Mouse (Mus musculus) midbrain, embryonic 15.5 days (tissue): ENCODE results near the gene Fntb. TPM values are rescaled to one million over a fixed set of nuclear protein-coding genes. Genes with fewer than 3 reads are reported as not detected.

Experiments
- ATAC-seq: fragments of 200-750 bp; cut with Nextera tagmentation; replicated peaks from 2 replicates; pipeline ENCODE4 v1.8.0; 2017; ENCODE audit warnings: moderate TSS enrichment
- H3K27ac ChIP-seq: fragments of 300-500 bp; sonication (generic); 2 replicates; pipeline ENCODE4 v1.5.1; 2015; ENCODE audit warnings: mild to moderate bottlenecking, inconsistent platforms
- H3K27me3 ChIP-seq: fragments of 300-500 bp; sonication (generic); replicated peaks from 2 replicates; pipeline ENCODE4 v1.6.1; 2015; ENCODE audit warnings: inconsistent platforms
- H3K36me3 ChIP-seq: fragments of 300-500 bp; sonication (generic); replicated peaks from 2 replicates; pipeline ENCODE4 v1.6.1; 2015; ENCODE audit warnings: inconsistent platforms
- H3K4me1 ChIP-seq: fragments of 300-500 bp; sonication (generic); 2 replicates; pipeline ENCODE4 v1.6.1; 2015; ENCODE audit warnings: inconsistent platforms
- H3K4me2 ChIP-seq: fragments of 300-500 bp; sonication (generic); 2 replicates; pipeline ENCODE4 v1.6.1; 2015; ENCODE audit warnings: inconsistent platforms, mild to moderate bottlenecking, moderate library complexity
- H3K4me3 ChIP-seq: fragments of 300-500 bp; sonication (generic); 2 replicates; pipeline ENCODE4 v1.5.1; 2015; ENCODE audit warnings: mild to moderate bottlenecking, inconsistent platforms
- H3K9ac ChIP-seq: fragments of 300-500 bp; sonication (generic); 2 replicates; pipeline ENCODE4 v1.6.1; 2015; ENCODE audit warnings: mild to moderate bottlenecking, inconsistent platforms
- H3K9me3 ChIP-seq: fragments of 300-500 bp; sonication (generic); 2 replicates; pipeline ENCODE4 v1.6.1; 2016; ENCODE audit warnings: inconsistent platforms
- WGBS: fragments of 180-500 bp; shearing (Covaris S2); methylation state at CpG from one replicate; pipeline ENCODE4 v1.1.7; 2015; ENCODE audit warnings: mixed read lengths; 5-methylcytosine and 5-hydroxymethylcytosine counted together
- polyA plus RNA-seq: library from polyadenylated mRNA; unstranded; fragments of >200 nt; fragmentation: Nextera tagmentation; extraction: Ambion mirVana; gene quantifications from 2 replicates; pipeline ENCODE4 v1.2.1, GENCODE M21; 2015

Gene Fntb
- polyA plus RNA-seq, 1 experiment from 2014 or later: 44.3 TPM

DNA sequence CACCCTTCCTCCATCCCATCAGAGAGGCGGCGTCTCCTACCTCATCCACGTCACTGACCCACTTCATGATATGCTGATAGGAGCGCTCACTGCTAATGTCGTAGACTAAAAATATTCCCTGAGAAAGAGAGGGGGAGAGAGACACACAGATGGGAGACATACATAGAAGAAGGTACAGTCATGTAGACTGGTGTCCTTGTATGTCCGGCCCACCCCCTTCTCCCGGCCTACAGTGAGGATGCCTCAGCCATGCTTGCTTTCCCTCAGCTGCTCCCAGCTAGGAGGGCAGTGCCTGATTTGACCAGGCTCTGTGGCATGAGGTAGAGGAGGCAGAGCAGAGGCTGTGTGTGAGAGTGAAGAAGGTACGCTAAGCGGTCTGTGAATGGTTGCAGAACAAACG is 37.6 kb downstream of the Fntb start:
- ATAC-seq: no peak
- Histone ChIP-seq H3K4me3 (no peak overlapping the region), H3K4me2 (no peak overlapping the region), H3K27ac (no peak overlapping the region), H3K36me3 (no peaks in the 10 kb centered on the region), H3K9me3 (no peaks in the 10 kb centered on the region), H3K4me1 (no peaks in the 10 kb centered on the region), H3K27me3 (no peaks in the 10 kb centered on the region), H3K9ac (no peak overlapping the region)
- WGBS: 92% methylated on average over 10 of the region's 10 CpGs

DNA sequence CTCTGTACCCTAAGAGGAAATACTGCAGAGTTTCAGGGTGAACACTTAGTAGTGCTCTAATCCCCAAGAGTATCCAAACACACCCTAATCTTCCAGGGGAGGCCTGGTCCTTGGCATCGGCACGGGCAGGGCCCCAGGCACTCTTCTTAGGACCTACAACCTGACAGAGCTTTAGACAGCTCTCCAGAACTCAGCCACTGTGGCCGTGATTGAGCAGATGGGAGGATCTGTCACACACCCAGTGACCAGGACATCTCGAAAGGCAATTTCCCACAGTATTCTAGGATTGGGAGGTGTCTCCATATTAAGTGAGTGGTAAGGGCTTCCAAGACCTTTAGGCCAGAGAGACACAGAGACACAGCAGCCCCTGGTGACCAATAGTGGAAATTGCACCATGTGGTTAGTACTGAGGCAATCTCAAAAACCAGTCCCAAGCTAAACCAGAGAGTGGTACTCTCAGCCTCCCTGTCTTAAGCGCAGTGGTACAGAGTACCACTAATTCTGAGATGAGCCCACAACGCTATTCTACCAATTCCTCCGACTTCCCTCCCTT is 38.4 kb downstream of the Fntb start:
- Histone ChIP-seq H3K4me1 (no peaks in the 10 kb centered on the region), H3K4me3 (no peak overlapping the region), H3K9ac (no peak overlapping the region), H3K27ac (no peak overlapping the region), H3K4me2 (no peak overlapping the region), H3K27me3 (no peaks in the 10 kb centered on the region), H3K36me3 (no peaks in the 10 kb centered on the region), H3K9me3 (no peaks in the 10 kb centered on the region)
- 62% methylated on average over 7 of the region's 7 CpGs for WGBS
- no peak for ATAC-seq

DNA sequence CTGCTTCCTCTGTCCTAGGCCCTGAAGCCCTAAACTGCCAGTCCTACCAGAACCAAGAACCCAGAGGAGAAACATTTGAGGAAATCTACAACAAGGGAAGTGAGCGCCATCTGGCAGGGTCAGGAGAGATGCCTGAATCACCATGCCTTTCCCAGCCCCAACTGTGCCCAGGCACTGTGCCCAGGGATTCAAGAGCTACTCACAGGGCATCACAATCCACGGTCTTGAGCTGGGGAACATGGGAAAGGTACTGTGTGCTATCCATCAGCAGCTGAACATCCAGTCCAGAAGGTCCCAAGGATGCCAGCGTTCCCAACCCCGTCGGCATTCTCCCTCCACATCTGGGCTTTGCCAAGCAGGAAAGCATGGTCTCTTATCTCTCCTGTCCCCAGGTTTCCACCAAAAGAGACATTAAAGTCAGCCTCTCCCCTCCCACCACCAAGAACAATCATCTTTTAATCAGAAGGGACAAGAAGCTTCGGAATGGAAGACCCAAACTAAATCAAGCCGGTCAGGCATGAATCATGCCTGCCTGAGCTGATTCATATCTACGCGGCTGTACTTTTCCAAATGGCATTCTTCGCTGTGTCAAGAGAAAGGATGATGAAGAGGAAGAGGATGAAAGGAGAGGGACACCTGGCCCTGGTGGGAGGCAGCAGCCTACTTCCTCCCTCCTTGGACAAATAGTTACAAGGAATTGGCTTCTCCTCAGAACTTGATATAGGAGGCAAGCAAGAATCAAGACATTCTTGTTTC is 39.8 kb downstream of the Fntb start:
- Histone ChIP-seq H3K4me1 (no peaks in the 10 kb centered on the region), H3K9ac (no peak overlapping the region), H3K4me2 (no peak overlapping the region), H3K27ac (no peak overlapping the region), H3K27me3 (no peaks in the 10 kb centered on the region), H3K4me3 (no peak overlapping the region), H3K36me3 (no peaks in the 10 kb centered on the region), H3K9me3 (no peaks in the 10 kb centered on the region)
- no peak for ATAC-seq
- 87% methylated on average over 10 of the region's 10 CpGs for WGBS

DNA sequence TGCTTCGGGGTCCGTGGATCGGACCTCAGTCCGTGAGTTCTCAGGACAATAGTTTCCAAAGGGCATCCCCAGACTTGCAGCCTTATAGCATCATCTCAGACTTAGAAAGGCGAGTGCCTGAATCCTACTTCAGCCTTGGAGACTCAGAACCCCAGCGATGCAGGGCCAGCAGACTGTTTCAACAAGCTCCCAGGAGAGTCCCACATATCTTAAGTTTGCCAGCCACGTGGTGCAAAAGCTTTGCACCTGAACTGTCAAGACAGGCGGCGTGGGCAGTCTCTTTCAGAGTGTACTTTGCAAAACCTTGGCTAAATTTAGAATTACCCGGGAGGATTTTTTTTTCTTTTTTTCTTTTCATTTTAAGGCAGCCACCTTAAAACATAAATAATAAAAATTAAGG is 42.4 kb downstream of the Fntb start:
- Histone ChIP-seq H3K4me3 (no peak overlapping the region), H3K27ac (no peak overlapping the region), H3K27me3 (no peaks in the 10 kb centered on the region), H3K36me3 (no peaks in the 10 kb centered on the region), H3K9ac (no peak overlapping the region), H3K4me1 (no peaks in the 10 kb centered on the region), H3K4me2 (no peak overlapping the region), H3K9me3 (no peaks in the 10 kb centered on the region)
- WGBS: 84% methylated on average over 10 of the region's 10 CpGs
- no peak for ATAC-seq

DNA sequence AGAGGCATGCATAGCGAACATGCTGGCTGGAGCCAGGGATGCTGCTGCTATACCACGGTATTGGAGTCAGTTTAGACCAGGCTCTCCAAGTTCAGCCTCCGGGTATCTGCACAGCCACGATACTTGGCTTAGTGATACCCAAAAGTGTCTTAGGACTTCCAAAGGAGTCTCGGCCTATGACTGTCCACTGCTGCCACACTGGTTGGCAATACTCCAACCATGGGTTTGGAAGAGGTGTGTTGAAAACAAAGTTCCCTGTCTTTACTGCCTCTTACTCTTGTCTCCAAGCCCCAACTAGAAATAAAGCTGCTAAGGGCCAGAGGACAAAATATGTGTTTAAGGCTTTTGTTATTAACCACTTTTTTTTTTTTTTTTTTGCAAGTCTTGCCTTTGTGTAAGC is 45.1 kb downstream of the Fntb start:
- H3K27me3 ChIP-seq: no peaks in the 10 kb centered on the region
- H3K4me2 ChIP-seq: no peak overlapping the region
- H3K4me1 ChIP-seq: no peaks in the 10 kb centered on the region
- no peak overlapping the region for H3K4me3 ChIP-seq
- no peak overlapping the region for H3K27ac ChIP-seq
- WGBS: 92% methylated on average over 5 of the region's 5 CpGs
- no peak overlapping the region for H3K9ac ChIP-seq
- no peaks in the 10 kb centered on the region for H3K36me3 ChIP-seq
- H3K9me3 ChIP-seq: no peaks in the 10 kb centered on the region
- ATAC-seq: no peak

DNA sequence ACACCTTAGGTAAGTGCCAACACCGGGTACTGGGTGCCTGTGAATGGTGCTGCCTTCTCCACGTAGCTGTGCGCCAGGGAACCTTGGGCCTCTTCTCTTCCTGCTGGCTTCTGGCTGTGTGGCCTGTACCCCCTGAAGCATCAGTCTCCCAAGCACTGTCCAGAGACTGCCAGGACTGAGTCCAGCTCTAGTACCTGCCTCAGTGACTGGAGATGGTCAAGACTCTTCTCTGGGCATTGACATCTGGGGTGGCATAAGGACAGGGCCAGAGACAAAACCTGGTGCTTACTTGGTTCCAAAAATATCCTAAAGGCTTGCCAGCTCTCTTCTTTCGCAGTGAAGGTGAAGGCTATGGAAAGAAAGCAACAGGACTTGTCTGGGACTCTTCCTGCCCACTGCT is 45.6 kb downstream of the Fntb start:
- WGBS: 88% methylated on average over 4 of the region's 4 CpGs

DNA sequence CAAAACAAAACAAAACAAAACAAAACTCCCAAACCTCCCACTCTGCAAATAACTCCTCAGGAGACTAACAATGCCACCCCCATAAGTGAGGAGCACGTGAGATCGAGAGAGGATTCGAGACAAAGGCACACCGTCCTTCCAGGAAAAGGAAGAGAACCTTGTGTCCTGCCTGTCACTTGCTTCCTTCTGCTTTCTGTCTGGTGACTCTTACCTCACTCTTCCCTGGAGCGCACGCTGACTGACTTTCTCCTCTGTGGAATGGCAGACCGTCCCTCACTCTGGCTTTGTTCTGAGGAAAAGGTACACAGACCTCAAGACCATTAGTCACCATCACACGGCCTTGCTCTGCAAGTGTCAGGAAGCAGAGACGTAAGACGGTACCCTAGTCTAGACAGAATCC is 48.2 kb downstream of the Fntb start:
- Histone ChIP-seq H3K27me3 (no peaks in the 10 kb centered on the region), H3K27ac (no peak overlapping the region), H3K9ac (no peak overlapping the region), H3K4me2 (no peak overlapping the region), H3K4me1 (peaks cover 12% of the 10 kb centered on the region), H3K9me3 (no peaks in the 10 kb centered on the region), H3K4me3 (no peak overlapping the region), H3K36me3 (no peaks in the 10 kb centered on the region)
- 84% methylated on average over 10 of the region's 10 CpGs for WGBS
- ATAC-seq: no peak

More for the DNA sequence above, 45.6 kb downstream of the Fntb start:
- Histone ChIP-seq H3K27ac (no peak overlapping the region), H3K9me3 (no peaks in the 10 kb centered on the region), H3K36me3 (no peaks in the 10 kb centered on the region), H3K27me3 (no peaks in the 10 kb centered on the region), H3K9ac (no peak overlapping the region), H3K4me3 (no peak overlapping the region), H3K4me1 (no peaks in the 10 kb centered on the region), H3K4me2 (no peak overlapping the region)
- no peak for ATAC-seq

DNA sequence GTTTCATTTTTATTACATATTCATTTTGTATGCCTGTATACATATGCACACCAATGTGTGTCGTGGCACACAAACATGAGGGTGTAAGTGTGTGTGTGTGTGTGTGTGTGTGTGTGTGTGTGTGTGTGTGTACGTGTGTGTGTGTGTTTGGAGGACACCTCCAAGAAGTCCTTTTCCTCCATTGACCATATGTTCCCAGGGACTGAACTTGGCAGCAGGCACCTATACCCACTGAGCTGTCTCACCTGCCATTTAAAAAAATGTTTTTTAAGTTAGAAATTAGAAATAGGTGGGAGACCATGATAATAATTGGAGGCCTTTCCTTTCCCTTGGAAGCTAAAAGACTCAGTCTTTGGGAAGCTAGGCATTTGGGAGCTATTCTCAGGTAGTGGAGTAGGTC is 48.7 kb downstream of the Fntb start:
- peaks cover 16% of the 10 kb centered on the region for H3K4me1 ChIP-seq
- no peak overlapping the region for H3K9ac ChIP-seq

DNA sequence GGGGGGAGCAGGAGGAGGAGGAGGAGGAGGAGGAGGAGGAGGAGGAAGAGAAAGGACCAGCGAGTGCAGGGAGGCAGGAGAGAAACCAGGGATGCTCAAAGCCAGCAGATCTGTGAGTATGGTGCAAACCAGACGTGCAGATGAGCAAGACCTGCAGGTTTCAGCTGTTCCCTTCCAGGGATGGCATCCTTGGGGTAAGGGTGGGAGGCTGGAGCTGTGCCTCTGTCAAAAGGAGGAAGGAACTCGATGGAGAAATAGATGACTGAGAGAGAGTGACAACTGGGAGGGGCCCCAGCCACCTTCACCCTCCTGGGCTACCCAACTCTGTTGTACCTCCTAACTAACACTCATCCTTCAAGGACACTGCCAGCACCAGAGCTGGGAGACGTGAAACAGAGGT is 51.3 kb downstream of the Fntb start:
- H3K27me3 ChIP-seq: no peaks in the 10 kb centered on the region
- H3K36me3 ChIP-seq: no peaks in the 10 kb centered on the region
- H3K27ac ChIP-seq: no peak overlapping the region
- no peaks in the 10 kb centered on the region for H3K9me3 ChIP-seq
- peaks cover 40% of the 10 kb centered on the region for H3K4me1 ChIP-seq
- 72% methylated on average over 4 of the region's 4 CpGs for WGBS
- H3K4me2 ChIP-seq: no peak overlapping the region
- H3K4me3 ChIP-seq: no peak overlapping the region
- ATAC-seq: no peak
- no peak overlapping the region for H3K9ac ChIP-seq

More for the DNA sequence above, 48.7 kb downstream of the Fntb start:
- Histone ChIP-seq H3K27ac (no peak overlapping the region), H3K27me3 (no peaks in the 10 kb centered on the region), H3K9me3 (no peaks in the 10 kb centered on the region), H3K4me3 (no peak overlapping the region), H3K36me3 (no peaks in the 10 kb centered on the region), H3K4me2 (no peak overlapping the region)
- ATAC-seq: no peak
- 86% methylated on average over 2 of the region's 2 CpGs for WGBS

DNA sequence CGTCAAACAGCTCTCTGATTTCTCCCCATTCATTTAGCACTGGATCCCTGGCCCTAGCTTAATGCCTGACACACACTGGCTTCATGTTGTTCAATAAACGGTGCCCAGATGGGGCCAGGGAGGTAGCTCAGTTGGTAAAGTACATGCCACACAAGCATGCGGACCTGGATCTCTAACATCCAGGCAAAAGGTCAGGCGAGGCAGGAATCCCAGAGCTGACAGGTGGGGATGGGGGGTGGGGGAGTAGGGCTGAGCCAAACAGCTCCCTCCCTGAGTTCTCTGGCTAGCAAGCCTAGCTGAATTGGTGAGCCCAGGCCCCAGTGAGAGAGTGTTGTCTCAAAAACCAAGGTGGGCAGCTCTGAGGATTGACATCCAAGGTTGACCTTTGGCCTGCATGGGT is 51.8 kb downstream of the Fntb start:
- Histone ChIP-seq H3K27ac (no peak overlapping the region), H3K36me3 (no peaks in the 10 kb centered on the region), H3K4me3 (no peak overlapping the region), H3K4me2 (no peak overlapping the region), H3K9ac (no peak overlapping the region), H3K9me3 (no peaks in the 10 kb centered on the region), H3K4me1 (peaks cover 41% of the 10 kb centered on the region), H3K27me3 (no peaks in the 10 kb centered on the region)
- no peak for ATAC-seq
- WGBS: 48% methylated on average over 4 of the region's 4 CpGs

DNA sequence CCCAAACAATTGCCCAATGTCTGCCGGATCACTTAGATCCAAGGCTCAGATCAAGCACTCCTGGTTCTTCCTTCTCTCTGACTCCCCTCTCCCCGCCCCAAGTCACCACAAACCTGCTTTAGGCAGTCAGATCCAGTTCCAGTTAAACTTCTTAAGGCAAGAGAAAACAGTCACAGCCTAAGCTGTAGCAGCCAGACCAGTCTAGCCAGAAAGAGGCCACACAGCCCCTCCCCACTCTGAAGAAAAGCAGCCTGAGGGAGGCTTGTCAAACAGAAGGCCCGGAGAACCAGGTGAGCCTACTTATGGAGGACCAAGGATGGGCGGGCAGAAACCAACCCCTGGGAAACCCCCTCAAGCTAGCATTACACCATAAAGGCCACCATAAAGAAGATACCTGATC is 52.7 kb downstream of the Fntb start:
- H3K4me3 ChIP-seq: no peak overlapping the region
- no peak for ATAC-seq
- no peak overlapping the region for H3K9ac ChIP-seq
- H3K27ac ChIP-seq: peak overlapping the region; percentile 23; the same call in 1 of the 2 replicates
- 0 out of 2 replicates have a peak overlapping the region, but pooled peaks have one; percentile 16 for H3K4me2 ChIP-seq
- no peaks in the 10 kb centered on the region for H3K36me3 ChIP-seq
- H3K4me1 ChIP-seq: peaks cover 41% of the 10 kb centered on the region
- no peaks in the 10 kb centered on the region for H3K9me3 ChIP-seq
- no peaks in the 10 kb centered on the region for H3K27me3 ChIP-seq
- 45% methylated on average over 4 of the region's 4 CpGs for WGBS

DNA sequence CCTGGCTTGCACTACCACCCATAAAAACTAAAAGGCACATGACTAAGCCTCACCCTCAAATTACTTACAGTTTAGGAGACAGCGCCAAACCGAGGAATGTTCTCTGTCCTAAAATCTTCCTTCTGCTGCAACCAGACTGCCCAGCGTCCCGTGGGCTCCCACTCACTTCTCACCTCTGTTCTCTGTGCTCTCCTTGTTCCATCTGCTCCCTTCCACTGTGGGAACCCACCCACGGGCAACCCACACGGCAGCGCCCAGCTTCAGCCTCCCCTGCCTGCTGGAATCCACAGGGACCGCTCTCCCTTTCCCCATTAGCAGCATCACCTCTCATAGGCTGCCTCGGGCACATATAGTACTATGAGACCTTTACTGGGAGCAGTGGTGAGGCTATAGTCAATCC is 53.5 kb downstream of the Fntb start:
- 89% methylated on average over 9 of the region's 9 CpGs for WGBS
- H3K4me2 ChIP-seq: no peak overlapping the region
- peaks cover 41% of the 10 kb centered on the region for H3K4me1 ChIP-seq
- H3K27ac ChIP-seq: no peak overlapping the region
- H3K9ac ChIP-seq: no peak overlapping the region
- no peaks in the 10 kb centered on the region for H3K27me3 ChIP-seq
- no peaks in the 10 kb centered on the region for H3K36me3 ChIP-seq
- H3K4me3 ChIP-seq: no peak overlapping the region
- no peak for ATAC-seq
- no peaks in the 10 kb centered on the region for H3K9me3 ChIP-seq

DNA sequence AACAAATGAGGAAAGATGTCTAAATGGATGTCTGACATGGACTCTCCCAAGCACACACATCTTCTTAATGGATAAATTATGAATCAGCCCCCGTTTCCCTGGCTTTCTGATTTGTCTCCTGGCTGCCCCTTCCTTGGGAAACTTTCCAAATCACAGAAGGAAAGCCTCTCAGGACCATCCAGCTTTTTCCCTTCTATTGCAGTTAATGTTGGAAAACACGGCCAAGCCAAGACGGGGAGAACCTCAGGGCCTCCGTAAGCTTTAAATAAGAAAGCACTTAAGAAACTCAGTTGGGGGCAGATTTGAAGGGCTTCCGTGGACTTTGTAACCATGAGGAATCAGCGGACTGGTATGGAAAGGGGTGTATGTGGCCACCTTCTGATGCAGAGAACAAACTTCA is 54.4 kb downstream of the Fntb start:
- no peak overlapping the region; the same call in 1 of the 2 replicates for H3K4me2 ChIP-seq
- no peaks in the 10 kb centered on the region for H3K36me3 ChIP-seq
- H3K9ac ChIP-seq: no peak overlapping the region
- WGBS: 55% methylated on average over 6 of the region's 6 CpGs
- peaks cover 6% of the 10 kb centered on the region; the same call in 1 of the 2 replicates for H3K27me3 ChIP-seq
- no peaks in the 10 kb centered on the region for H3K9me3 ChIP-seq
- H3K27ac ChIP-seq: no peak overlapping the region
- no peak overlapping the region for H3K4me3 ChIP-seq
- ATAC-seq: no peak
- H3K4me1 ChIP-seq: peaks cover 41% of the 10 kb centered on the region
